Mouse (Mus musculus): ENCODE results near the gene Jph4.

DNA sequence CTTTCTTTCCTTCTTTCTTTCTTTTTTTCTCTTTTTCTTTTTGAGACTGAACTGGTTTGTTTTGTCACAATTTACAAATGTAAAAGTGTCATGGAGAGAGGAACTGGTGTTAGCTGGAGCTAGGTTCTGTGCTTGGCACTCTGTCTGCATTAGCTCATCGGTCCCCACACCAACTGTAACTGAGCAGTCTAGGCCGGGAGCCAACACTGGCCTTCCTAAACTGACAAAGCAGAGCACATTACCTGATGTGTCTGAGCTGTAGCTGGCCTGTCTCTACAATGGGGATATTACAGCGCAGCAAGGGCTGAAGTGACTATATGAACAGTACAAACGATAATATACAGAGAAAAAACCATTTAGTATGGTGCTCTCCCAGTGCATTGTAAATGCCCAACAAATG lies 2.1 kb upstream of the Jph4 start:
- no peak for TF ChIP-seq CTCF (IDR thresholded peaks at IDR 0.05; ENCODE audit: control insufficient read depth, insufficient read depth, insufficient read length)
- no peak for TF ChIP-seq MAX (IDR thresholded peaks at IDR 0.05)
